Mouse (Mus musculus): ENCODE measurements around the gene Rsrp1. TPM values are rescaled to one million over a fixed set of nuclear protein-coding genes. Genes with fewer than 3 reads are reported as not detected.

The Rsrp1 gene
- polyA plus RNA-seq, 1 experiment from 2014 or later: 263 TPM

DNA sequence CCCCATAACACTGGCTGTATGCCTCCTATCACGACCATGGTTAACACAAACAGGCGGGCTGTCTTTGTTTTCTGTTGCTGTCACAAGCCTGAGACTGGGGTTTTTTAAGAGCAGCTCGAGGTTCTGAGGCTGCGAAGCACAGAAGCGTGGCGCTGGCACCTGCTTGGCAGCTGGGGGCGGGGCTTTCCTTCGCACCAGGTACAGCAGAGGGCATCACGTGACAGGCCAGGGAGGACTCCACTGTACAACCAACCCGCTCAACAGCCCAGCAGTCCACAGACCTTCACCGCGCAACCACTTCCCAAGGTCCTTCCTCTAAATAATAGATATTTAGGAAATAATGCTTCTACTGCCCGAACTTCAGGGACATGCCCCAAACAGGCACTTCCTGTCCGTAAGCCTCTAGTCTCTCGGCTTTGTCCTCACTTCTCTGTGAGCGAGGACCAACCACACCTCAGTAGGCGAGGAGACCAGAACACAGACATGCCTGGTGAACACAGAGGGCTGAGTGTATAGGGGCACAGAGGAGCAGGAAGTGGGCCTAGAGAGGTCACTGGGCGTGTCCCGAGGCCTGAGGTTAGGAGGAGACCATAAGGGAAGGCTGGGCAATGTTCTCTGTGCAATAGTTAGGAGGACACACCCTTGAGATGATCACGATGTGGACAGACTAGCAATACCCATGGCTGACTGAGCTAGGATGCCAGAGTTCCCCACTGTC, 44.7 kb downstream of the Rsrp1 start:
- no peaks in the 10 kb centered on the region for H3K9me3 ChIP-seq (ENCODE audit: control insufficient read depth)
- H3K9ac ChIP-seq (ENCODE audit: low read depth, low read length): no peak overlapping the region
- no peaks in the 10 kb centered on the region for H3K27me3 ChIP-seq (replicated peaks; ENCODE audit: control insufficient read depth, insufficient read depth, low read length)
- no peak overlapping the region for H3K4me3 ChIP-seq (ENCODE audit: low read depth, low read length)
- TF ChIP-seq CTCF (IDR thresholded peaks at IDR 0.05; ENCODE audit: low read depth): no peak
- ATAC-seq: no peak
- no peaks in the 10 kb centered on the region for H3K4me1 ChIP-seq (replicated peaks; ENCODE audit: control insufficient read depth, insufficient read depth, low read length)
- H3K4me2 ChIP-seq (replicated peaks; ENCODE audit: low read depth): no peak overlapping the region
- no peak overlapping the region for H3K27ac ChIP-seq (ENCODE audit: low read depth, low read length)
- H3K36me3 ChIP-seq (ENCODE audit: control insufficient read depth, insufficient read depth): no peaks in the 10 kb centered on the region
- 71% methylated on average over 20 of the region's 20 CpGs for WGBS

GRCm38 (mm10) chr4:134968605-134968976, 45.2 kb downstream of the Rsrp1 start:
- WGBS: 67% methylated on average over 18 of the region's 18 CpGs
- no peaks in the 10 kb centered on the region for H3K27me3 ChIP-seq (replicated peaks; ENCODE audit: control insufficient read depth, insufficient read depth, low read length)
- no peaks in the 10 kb centered on the region for H3K36me3 ChIP-seq (ENCODE audit: control insufficient read depth, insufficient read depth)
- no peak overlapping the region for H3K4me3 ChIP-seq (ENCODE audit: low read depth, low read length)
- no peaks in the 10 kb centered on the region for H3K4me1 ChIP-seq (replicated peaks; ENCODE audit: control insufficient read depth, insufficient read depth, low read length)
- ATAC-seq: no peak
- no peak overlapping the region for H3K4me2 ChIP-seq (replicated peaks; ENCODE audit: low read depth)
- TF ChIP-seq CTCF (IDR thresholded peaks at IDR 0.05; ENCODE audit: low read depth): no peak
- no peak overlapping the region for H3K27ac ChIP-seq (ENCODE audit: low read depth, low read length)
- no peaks in the 10 kb centered on the region for H3K9me3 ChIP-seq (ENCODE audit: control insufficient read depth)
- no peak overlapping the region for H3K9ac ChIP-seq (ENCODE audit: low read depth, low read length)

DNA sequence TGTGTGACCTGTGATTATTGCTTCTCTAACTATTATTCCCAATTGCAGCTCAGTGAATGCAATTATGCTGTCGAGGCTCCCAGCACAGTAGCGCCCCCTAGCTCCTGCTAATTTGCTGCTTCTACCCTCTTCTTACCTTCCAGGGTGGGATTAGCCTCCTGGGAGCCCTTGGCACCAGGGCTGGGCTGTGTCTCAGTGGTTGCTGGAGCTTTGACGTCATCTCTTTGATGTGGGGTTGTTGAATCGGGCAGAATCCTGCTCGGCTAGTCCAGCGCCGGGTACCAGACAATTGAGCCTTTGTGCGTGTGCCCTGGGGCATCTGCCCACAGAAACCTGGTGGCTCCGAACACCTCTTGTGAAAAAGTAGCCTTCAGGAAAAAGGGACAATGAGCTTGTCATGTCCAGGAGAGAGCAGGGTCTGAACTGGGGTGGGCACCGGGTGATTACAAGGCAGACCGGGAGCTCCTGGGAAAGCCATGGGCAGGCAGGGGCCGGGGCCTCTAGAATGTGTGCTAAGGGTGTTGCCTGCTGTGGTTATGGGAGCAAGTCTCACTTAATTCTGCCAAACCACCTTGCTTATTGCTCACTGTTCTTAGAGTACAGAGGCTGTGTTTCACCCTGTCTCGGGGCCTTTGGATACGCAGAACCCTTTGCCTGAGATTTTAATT, 52.0 kb downstream of the Rsrp1 start:
- no peaks in the 10 kb centered on the region for H3K9me3 ChIP-seq (ENCODE audit: control insufficient read depth)
- H3K4me3 ChIP-seq (ENCODE audit: low read depth, low read length): no peak overlapping the region
- no peak overlapping the region for H3K27ac ChIP-seq (ENCODE audit: low read depth, low read length)
- peak; percentile 88 for ATAC-seq
- H3K27me3 ChIP-seq (replicated peaks; ENCODE audit: control insufficient read depth, insufficient read depth, low read length): no peaks in the 10 kb centered on the region
- H3K9ac ChIP-seq (ENCODE audit: low read depth, low read length): no peak overlapping the region
- H3K4me2 ChIP-seq (replicated peaks; ENCODE audit: low read depth): peak overlapping the region; percentile 27; the same call in 1 of the 2 replicates
- peak; percentile 72 for TF ChIP-seq CTCF (IDR thresholded peaks at IDR 0.05; ENCODE audit: low read depth)
- 26% methylated on average over 14 of the region's 14 CpGs for WGBS
- H3K36me3 ChIP-seq (ENCODE audit: control insufficient read depth, insufficient read depth): no peaks in the 10 kb centered on the region
- no peaks in the 10 kb centered on the region for H3K4me1 ChIP-seq (replicated peaks; ENCODE audit: control insufficient read depth, insufficient read depth, low read length)

- TF ChIP-seq CTCF (IDR thresholded peaks at IDR 0.05; ENCODE audit: low read depth): no peak
- no peaks in the 10 kb centered on the region for H3K4me1 ChIP-seq (replicated peaks; ENCODE audit: control insufficient read depth, insufficient read depth, low read length)
- H3K36me3 ChIP-seq (ENCODE audit: control insufficient read depth, insufficient read depth): no peaks in the 10 kb centered on the region
- ATAC-seq: no peak
- H3K9me3 ChIP-seq (ENCODE audit: control insufficient read depth): no peaks in the 10 kb centered on the region
- H3K9ac ChIP-seq (ENCODE audit: low read depth, low read length): no peak overlapping the region
- no peak overlapping the region for H3K27ac ChIP-seq (ENCODE audit: low read depth, low read length)
- H3K4me3 ChIP-seq (ENCODE audit: low read depth, low read length): no peak overlapping the region
- H3K27me3 ChIP-seq (replicated peaks; ENCODE audit: control insufficient read depth, insufficient read depth, low read length): no peaks in the 10 kb centered on the region
- H3K4me2 ChIP-seq (replicated peaks; ENCODE audit: low read depth): no peak overlapping the region
- 90% methylated on average over 4 of the region's 4 CpGs for WGBS
These were observed 52.5 kb downstream of the Rsrp1 start for GRCm38 (mm10) chr4:134975929-134976308.

Other genes starting within 250 kb of the Rsrp1 start
- 1.7 TPM in 2 replicates for gene Man1c1, start 219.3 kb upstream of the Rsrp1 start, polyA plus RNA-seq (2015; fragmentation: Nextera tagmentation; extraction: Ambion mirVana)
- 18.0 and 18.1 TPM in 2 replicates for gene Ldlrap1, start 155.6 kb upstream of the Rsrp1 start, polyA plus RNA-seq (2015; fragmentation: Nextera tagmentation; extraction: Ambion mirVana)
- 18.5 and 19.0 TPM in 2 replicates for gene Maco1, start 70.2 kb upstream of the Rsrp1 start, polyA plus RNA-seq (2015; fragmentation: Nextera tagmentation; extraction: Ambion mirVana)
- gene Rhd, start 59.1 kb upstream of the Rsrp1 start, polyA plus RNA-seq (2015; fragmentation: Nextera tagmentation; extraction: Ambion mirVana): 0.10 and 0.16 TPM in 2 replicates
- gene Tmem50a, start 8.6 kb upstream of the Rsrp1 start, polyA plus RNA-seq (2015; fragmentation: Nextera tagmentation; extraction: Ambion mirVana): 129 and 136 TPM in 2 replicates
- 76.2 and 88.6 TPM in 2 replicates for gene Syf2, start 7.3 kb downstream of the Rsrp1 start, polyA plus RNA-seq (2015; fragmentation: Nextera tagmentation; extraction: Ambion mirVana)
- 0.17 and 0.21 TPM in 2 replicates for gene Runx3, start 197.1 kb downstream of the Rsrp1 start, polyA plus RNA-seq (2015; fragmentation: Nextera tagmentation; extraction: Ambion mirVana)

All from intestine, postnatal 0 days (tissue).